Mouse (Mus musculus) activated CD4-positive, CD25-positive, alpha-beta regulatory T cell, adult 9 weeks (primary cell): ENCODE measurements around the gene Olfr1166. TPM values are rescaled to one million over a fixed set of nuclear protein-coding genes. Genes with fewer than 3 reads are reported as not detected.

Source experiments
- polyA plus RNA-seq: library from polyadenylated mRNA; unstranded; fragments of 100-300 nt; shearing (Covaris generic); gene quantifications from one replicate; pipeline ENCODE4 v1.2.1, GENCODE M21; 2017

The Olfr1166 gene
- polyA plus RNA-seq = not detected

DNA sequence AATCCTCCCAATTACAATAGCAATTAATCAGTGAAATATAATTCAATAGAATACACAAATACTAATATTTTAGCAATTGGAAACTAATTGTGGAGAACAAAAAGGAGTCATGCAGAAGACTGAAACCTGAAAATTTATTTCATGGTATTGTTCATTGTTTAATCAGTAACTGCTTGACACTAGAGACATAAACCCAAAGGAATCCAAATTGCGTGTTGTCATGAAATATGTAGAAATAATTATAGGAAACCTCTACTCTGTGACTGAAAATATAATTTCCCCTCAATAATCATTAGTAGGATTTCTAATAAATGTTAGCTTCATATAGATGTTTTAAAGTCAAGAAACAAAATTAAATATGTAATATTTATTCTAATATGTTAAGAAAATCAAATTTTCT, at the start of gene Olfr1166:
Gene Olfr1166, minus strand, starts transcription at position 101 of the 400 bp plus-strand sequence.

DNA sequence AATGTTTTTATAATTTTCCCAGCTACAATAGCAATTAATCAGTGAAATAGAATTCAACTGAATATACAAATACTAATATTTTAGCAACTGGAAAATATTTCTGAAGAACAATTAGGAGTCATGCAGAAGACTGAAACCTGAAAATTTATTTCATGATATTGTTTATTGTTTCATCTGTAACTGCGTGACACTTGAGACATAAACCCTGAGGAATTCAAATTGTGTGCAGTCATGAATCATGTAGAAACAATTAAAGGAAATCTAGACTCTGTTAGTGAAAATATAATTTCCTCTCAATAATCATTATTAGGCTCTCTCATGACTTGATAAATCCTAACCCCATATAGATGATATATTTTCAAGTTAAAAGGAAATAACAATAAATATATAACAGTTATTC, 27.0 kb upstream of the Olfr1166 start, which contains the start of gene Olfr1167:
Gene Olfr1167, minus strand, starts transcription at position 101 of the 400 bp plus-strand sequence.

DNA sequence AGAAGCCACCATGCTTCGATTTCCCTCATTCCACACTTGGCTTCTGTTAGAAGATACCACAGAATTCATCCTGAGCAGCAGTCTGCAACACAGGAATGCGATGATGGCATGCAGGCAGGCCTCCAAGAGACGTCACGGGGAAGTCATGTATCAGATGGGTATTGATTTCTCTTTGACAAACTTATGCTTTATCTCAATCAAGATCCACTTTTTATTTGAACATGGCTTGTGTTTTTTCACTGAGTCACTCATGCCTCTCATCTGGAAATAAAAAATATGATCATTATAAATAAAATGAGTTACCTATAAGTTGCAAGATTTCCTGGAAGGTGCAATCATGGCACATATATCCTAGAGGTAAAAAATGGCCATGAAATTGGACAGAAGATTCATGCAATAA, 34.2 kb downstream of the Olfr1166 start, which contains the start of gene Olfr1164:
Gene Olfr1164, minus strand, starts transcription at position 101 of the 400 bp plus-strand sequence.

Other genes with a start within 250 kb of the Olfr1166 start
- gene Olfr1153, start 233.3 kb downstream of the Olfr1166 start, polyA plus RNA-seq = not detected
- gene Olfr1154, start 223.1 kb downstream of the Olfr1166 start, polyA plus RNA-seq = not detected
- not detected for gene Olfr1155, start 183.1 kb downstream of the Olfr1166 start, polyA plus RNA-seq
- 0.20 TPM for gene Olfr1156, start 175.2 kb downstream of the Olfr1166 start, polyA plus RNA-seq
- gene Olfr1157, start 160.0 kb downstream of the Olfr1166 start, polyA plus RNA-seq = not detected
- gene Olfr74, start 153.6 kb downstream of the Olfr1166 start, polyA plus RNA-seq = not detected
- not detected for gene Olfr1158, start 138.2 kb downstream of the Olfr1166 start, polyA plus RNA-seq
- not detected for gene Olfr1160, start 120.0 kb downstream of the Olfr1166 start, polyA plus RNA-seq
- gene Olfr1161, start 105.5 kb downstream of the Olfr1166 start, polyA plus RNA-seq = not detected
- gene Olfr73, start 90.6 kb downstream of the Olfr1166 start, polyA plus RNA-seq = not detected
- gene Olfr1162, start 77.1 kb downstream of the Olfr1166 start, polyA plus RNA-seq = not detected
- gene Olfr1163, start 56.4 kb downstream of the Olfr1166 start, polyA plus RNA-seq = not detected
- gene Olfr1164, start 34.3 kb downstream of the Olfr1166 start, polyA plus RNA-seq = not detected
- gene Olfr1167, start 26.9 kb upstream of the Olfr1166 start, polyA plus RNA-seq = not detected
- gene Olfr1168, start 53.6 kb upstream of the Olfr1166 start, polyA plus RNA-seq = not detected
- not detected for gene Olfr1170, start 100.1 kb upstream of the Olfr1166 start, polyA plus RNA-seq
- not detected for gene Olfr1173, start 151.6 kb upstream of the Olfr1166 start, polyA plus RNA-seq
- not detected for gene Olfr1174-ps, start 186.9 kb upstream of the Olfr1166 start, polyA plus RNA-seq
- not detected for gene Olfr1175-ps, start 198.9 kb upstream of the Olfr1166 start, polyA plus RNA-seq
- not detected for gene Olfr1176, start 208.4 kb upstream of the Olfr1166 start, polyA plus RNA-seq
- gene Olfr1177-ps, start 218.2 kb upstream of the Olfr1166 start, polyA plus RNA-seq = not detected